Mouse (Mus musculus) urinary bladder, postnatal 36 days (tissue): ENCODE data around the gene Leo1.
A peak's percentile ranks its signal among the peaks of the same experiment; 100 is the strongest.

Experiments used
- DNase-seq, 2 experiments: peaks; one replicate each; pipeline ENCODE4 v3.0.0; 2022; ENCODE audit warnings: low spot score in 2 of 2, mixed read lengths in 1 of 2

Gene Leo1

GRCm38 (mm10) chr9:75440796-75441666 lies at the start of gene Leo1:
Gene Leo1, plus strand, starts transcription at chr9:75441524.
- DNase-seq: peak; percentile 72 to 85

DNA sequence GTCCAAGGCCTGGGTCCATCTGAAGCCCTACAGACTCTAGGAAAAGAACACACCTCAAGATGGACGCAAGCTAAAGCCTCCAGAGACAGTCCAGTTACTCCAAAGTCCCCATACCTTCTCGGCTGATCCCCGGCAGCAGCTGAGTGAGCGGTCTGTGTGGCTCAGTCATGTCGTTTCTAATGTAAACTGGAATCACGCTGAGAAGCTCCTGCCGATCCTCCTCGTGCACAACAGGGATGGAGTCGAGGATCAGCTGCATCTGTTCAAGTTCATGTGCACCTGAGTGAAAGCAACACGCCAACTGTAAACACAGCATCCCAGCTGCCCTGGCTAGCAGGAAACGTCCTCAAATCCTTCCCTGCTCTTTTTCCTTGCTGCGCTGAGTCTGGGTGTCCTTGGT lies 48.1 kb upstream of the Leo1 start:
- DNase-seq: no peak

DNA sequence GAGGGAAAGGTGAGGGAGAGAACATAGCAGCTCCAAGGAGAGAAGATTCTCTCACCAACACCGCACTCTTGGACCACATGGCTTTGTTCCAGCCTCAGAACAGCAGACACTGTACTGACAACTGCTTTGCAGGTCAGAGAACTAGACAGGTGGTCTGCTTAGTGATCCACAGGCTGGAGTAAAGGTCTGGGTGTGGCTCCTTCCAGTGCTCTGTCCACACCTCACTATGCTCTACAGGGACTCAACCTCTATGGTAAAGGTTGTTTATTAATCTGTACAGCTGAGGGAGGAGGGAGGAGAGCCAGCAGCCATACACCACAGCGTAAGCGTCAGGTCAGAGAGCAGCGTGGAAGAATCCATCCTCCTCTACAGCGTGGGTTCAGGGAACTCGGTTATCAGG lies 45.4 kb upstream of the Leo1 start:
- no peak for DNase-seq

GRCm38 (mm10) chr9:75399069-75399468 lies 42.3 kb upstream of the Leo1 start:
- DNase-seq: no peak

GRCm38 (mm10) chr9:75400639-75401038 lies 40.7 kb upstream of the Leo1 start:
- DNase-seq: no peak

DNA sequence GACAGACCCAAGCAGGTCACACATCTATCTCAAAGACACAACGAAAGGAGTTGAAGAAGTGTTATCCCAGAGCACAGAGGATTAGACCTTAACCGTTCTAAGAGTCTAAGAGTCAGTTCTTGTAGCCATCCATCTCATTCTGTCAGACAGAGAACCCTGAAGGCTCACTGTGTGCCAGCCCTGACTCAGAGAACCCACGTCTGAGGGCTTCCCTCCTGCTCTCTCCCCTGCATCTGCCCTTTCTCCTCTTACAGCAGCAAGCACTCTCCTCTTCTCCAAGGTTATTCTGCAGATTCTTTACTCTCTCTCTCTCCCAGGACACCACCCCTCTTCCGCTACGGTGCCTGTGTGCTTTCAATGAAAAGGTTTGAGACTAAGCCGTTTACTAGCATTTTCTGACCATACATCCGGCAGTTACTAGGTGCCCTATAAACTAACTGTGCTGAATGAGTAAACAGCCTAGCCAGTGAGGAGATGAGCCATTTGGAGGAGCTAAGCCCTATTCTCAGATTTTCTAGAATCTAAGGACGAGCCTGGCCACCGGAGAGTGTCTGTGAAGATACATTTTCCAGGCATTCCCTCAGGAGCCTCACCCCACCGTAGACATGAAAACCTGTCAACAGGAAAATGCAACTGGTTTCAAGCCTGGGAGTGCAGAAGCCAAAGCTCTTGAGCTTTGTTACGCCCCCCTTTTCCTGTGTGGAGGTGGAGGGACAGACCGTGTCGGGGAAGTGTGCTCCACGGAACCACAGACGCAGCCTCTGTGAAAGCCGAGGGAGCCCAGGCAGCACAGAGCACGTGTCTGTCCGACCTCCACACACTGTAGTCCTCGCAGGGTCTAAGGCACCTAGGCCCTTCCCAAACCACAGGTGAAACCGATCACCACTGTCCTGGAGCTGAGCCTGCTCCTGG lies 39.5 kb upstream of the Leo1 start:
- DNase-seq: no peak

DNA sequence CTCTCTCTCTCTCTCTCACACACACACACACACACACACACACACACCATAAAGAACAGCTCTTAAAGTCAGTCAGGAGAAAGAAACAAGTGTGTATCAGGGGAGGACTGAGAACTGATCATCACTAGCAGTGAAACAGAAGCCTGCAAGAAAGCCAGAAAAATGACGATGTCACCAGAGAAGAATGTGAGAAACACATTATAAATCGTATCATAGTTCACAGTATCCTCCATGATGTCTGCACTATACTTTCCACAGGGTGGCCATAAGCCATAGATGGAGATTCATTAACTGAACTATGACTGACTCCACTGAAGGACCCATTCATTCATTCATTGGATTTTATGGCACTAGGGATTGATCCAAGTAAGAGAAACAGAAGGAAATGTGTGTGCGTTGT lies 37.8 kb upstream of the Leo1 start:
- no peak for DNase-seq

DNA sequence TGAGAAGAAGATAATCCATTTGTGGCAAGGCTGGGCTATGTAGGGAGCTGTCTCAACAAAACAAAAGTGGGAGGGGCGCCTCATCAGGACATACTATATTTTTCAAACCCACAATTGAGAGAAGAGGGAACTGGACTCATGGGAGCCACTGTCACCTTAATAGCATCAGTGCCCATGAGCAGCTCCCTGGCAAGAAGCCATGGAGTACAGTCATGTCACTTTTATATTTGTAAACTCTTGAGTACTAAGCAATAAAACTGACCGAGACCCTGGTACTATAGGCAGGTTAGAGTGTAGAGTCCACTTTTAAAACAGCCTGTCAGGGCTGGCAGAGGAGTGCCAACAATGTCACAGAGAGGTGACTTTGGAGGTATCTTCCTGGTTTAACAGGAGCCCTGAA lies 35.2 kb upstream of the Leo1 start:
- no peak for DNase-seq

DNA sequence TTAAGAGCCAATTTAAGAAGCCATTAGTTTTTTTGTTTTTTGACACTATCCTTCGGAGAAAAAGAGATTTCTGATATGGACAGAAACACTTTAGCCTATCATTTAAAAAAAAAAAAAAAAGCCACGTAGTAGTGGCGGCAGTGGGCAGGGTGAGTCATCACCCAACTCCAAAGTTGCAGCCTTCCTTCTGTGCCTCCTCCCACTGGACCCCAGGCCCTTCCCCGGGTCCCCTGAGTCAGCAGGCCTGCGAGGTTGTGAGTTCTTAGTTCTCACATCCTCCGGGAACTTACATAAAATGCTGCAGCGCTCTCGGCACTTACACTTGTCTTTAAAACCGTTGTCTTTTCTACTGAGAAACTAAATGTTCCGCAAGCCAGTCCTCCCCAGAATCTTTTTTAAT lies 33.5 kb upstream of the Leo1 start:
- peak; percentile 42 to 56 for DNase-seq

GRCm38 (mm10) chr9:75408204-75408826 lies 33.0 kb upstream of the Leo1 start:
- no peak for DNase-seq

GRCm38 (mm10) chr9:75409031-75409851 lies 32.1 kb upstream of the Leo1 start:
- peak; percentile 72 to 82 for DNase-seq

DNA sequence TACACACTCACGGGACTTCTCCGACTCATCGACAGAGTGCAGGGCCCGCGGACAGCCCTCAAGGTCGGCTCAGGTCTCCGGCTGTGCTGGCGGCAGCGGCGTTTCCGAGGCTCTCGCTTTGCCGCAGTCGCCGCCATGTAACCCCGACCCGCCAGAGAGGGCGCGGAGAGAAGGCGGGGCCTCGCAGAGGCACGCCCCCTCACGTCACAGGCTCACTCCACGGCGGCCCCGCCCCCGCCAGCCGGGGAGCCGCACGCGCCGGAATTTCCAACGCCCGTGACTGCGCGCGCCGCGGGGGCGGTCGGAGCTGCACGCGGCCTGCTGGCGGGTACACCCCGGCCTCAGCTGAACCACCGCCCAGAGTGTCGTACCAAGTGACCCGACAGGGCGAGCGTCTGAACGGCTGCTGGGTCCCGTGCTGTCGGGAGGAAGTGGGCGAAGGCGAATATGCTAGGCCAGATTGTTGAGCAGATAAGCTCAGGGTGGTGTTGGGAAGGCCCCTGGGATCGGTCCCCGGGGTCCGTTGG lies 31.4 kb upstream of the Leo1 start, which contains the start of gene Mapk6:
Gene Mapk6, minus strand, starts transcription at position 154 of the 527 bp plus-strand sequence.
- peak; percentile 97 to 98 for DNase-seq

GRCm38 (mm10) chr9:75410868-75411487 lies 30.3 kb upstream of the Leo1 start:
- no peak for DNase-seq

DNA sequence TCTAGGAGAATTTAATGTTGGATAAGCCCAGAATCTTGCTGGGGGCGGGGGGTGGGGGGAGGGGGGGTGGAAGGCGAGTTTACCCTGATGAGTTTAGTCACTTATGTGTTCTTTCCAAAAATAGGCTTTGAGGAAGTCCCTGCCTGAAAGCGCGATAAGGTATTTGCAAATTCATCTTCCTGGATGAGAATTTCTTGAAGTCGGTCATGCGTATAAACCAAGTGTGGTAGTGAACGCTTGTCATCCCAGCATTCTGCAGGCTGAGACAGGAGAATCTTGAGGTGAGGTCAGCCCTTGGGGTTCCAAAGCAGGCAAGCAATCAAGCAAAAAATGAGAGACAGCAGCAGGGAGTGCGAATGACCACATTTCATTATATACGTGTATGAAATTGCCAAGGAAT lies 29.7 kb upstream of the Leo1 start:
- DNase-seq: no peak

DNA sequence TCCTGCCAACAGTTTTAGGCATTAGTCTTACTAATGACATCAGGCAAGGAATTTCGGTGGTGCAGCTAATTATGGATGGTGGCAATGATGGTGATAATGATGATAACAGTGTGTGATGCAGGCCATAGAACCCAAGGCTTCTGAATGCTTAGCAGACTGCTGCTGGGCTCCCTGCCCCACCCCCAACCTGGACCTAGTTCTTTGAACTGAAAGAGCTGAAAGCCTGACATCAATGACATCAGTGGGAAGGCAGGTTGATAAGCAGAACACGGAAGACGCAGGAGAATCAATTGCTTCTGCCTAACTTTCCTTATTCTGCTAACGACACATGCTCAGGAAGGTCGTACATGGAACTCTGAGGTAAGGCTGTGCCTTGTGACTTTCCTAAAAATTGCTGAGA lies 28.1 kb upstream of the Leo1 start:
- no peak for DNase-seq

GRCm38 (mm10) chr9:75414204-75414603 lies 27.1 kb upstream of the Leo1 start:
- no peak for DNase-seq

DNA sequence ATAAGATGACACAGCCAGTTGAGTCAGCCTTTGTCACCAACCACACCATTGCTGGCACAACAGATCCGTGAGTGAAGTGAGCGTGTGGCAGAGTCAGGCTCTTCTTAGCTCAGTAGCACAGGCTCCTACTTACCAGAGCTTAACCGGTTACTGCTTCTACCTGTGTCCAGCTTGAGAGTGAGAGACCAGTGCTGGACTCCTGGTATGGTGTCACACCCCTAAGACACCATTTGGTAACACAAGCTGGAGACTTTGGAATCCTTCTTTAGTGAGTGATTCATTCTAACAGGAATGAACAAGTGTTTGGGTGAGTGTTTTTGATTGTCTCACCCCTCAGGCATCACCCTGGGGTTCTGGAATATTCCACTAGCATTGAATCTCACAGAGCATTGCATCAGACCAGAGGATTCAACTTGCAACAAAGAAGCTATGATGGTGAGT lies 19.1 kb upstream of the Leo1 start:
- no peak for DNase-seq

DNA sequence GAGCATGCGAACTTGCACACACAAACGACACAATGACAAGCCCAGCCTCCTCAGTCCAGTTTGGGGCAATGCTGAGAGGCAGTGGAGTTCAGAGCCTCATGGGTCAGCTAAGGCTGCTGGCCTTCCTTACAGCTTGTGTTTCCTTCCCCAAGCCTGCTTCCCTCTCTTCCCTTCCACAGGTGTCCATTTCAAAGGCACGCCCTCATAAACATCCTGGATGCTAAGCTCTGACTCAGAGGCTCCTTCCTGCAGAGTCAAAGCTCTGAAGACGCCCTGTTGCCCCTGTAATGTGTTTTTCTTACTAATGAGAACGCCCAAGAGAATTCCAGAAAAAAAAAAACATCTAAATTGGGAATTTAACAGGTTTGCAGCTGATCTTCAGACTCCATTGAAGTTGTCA lies 17.6 kb upstream of the Leo1 start:
- no peak for DNase-seq

- no peak for DNase-seq
Measured at GRCm38 (mm10) chr9:75424358-75425150, 16.8 kb upstream of the Leo1 start.
